Mouse (Mus musculus): ENCODE data around the gene Rps11.
A peak's percentile ranks its signal among the peaks of the same experiment; 100 is the strongest.
"Not testable (repeated sequence)": the region's sequence is repeated elsewhere in the genome, so short reads cannot be mapped to it uniquely, and the experiment has no call there.

Rps11 gene

DNA sequence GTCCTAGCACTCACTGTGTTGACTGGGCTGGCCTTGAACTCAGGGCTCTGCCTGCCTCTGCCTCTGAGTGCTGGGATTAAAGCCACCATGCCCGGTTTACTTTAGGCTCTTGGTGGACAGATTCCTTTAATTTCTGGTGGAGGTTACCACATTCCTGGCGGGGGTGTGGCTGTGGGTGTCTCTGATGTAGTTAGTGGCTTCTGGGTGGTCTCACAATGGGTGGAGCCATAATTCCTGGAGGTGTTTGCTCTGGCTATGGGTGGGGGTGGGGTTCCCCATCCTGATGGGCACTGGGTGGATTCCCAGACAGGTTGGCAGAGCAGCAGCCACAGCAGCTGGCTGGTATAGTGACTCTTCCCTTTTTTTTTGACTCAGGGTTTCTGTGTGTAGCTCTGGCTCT, 12.3 kb downstream of the Rps11 start:
- no peak for DNase-seq (ENCODE audit: low spot score)

DNA sequence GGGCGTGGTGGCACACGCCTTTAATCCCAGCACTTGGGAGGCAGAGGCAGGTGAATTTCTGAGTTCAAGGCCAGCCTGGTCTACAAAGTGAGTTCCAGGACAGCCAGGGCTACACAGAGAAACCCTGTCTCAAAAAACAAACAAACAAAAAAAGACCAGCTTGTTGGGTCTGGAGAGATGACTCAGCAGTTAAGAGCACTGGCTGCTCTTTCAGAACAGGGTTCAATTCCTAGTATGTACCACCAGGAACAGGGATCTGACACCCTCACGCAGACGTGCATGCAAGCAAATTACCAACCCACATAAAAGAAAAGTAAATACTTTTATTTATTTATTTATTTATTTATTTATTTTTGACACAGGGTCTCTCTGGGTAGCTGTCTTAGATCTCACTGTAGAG, 14.2 kb downstream of the Rps11 start:
- DNase-seq (ENCODE audit: low spot score) = not testable (repeated sequence)

DNA sequence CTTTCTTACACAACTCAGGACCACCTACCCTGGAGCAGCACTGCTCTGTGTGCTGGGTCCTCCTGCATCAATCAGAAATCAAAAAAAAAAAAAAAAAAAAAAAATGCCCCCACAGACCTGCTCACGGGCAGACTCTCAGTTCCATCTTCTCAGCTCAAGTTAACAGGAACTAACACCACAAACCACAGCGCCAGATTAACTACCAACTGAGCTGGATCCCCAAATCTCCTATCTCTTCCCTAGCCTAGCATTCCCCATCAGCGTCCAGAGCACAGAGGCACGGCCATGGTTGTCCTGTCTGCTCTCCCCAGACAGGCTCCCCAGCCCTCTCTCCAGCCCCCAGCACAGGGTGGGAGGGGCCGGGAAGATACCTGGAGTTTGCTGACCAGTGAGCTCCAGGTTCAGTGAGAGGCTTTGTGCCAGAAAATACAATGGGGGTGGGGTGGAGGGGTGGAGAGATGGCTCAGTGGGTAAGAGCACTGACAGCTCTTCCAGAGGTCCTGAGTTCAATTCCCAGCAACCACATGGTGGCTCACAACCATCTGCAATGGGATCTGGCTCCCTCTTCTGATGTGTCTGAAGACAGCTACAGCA, 17.1 kb downstream of the Rps11 start:
- no peak for DNase-seq (ENCODE audit: low spot score)

DNA sequence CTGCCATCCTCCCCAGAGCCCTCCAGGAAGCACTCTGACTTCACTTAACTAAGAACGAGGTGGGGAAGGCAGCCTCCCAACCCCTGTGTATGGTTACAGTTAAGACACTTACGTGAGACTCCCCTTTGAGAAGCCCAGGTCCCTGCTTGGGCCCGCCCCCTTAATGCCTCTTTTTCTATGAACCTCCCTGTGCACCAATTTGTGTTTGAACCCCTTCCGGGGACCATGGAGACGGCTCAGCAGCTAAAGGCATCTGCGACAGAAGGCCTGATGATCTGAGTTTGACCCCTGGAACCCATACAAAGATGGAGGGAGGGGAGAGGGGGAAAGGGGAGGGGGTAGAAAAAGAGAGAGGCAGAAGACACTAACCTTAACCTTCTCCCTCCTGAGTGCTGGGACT, 17.8 kb downstream of the Rps11 start:
- no peak for DNase-seq (ENCODE audit: low spot score)

DNA sequence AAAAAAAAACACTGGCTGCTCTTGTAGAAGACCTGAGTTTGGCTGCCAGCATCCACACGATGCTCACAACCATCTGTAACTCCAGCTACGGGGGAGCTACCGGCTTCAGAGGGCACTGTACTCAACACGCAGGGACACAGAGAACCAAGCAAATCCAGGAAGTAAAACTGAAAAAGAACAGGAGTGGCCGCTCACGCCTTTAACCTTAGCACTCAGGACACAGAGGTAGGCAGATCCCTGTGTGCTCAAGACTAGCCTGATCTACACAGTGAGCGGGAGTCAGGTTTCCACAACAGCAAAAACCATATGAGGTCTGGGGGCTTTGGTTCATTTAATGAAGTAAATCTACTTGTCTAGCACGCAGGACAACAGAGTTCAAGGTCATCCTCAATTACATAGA, 18.7 kb downstream of the Rps11 start:
- DNase-seq (ENCODE audit: low spot score) = no peak

DNA sequence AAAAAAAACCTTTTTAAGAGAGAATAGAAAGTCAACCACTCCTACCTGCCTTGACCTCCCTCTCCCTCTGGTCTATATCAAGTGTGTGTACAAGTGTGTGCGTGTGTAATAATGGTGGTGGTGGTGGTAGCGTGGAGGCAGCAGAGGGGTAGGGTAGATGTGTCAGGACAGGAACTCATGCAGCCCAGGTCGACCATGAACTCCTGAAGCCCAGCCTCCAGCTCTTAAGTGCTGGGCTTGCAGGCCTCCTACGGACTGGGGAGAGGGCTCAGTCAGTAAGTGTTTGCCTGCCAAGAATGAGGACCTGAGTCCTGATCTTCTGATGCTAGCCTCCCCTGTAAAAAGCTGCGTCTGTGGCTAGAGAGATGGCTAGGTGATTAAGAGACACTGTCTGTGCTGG, 19.3 kb downstream of the Rps11 start:
- no peak for DNase-seq (ENCODE audit: low spot score)

DNA sequence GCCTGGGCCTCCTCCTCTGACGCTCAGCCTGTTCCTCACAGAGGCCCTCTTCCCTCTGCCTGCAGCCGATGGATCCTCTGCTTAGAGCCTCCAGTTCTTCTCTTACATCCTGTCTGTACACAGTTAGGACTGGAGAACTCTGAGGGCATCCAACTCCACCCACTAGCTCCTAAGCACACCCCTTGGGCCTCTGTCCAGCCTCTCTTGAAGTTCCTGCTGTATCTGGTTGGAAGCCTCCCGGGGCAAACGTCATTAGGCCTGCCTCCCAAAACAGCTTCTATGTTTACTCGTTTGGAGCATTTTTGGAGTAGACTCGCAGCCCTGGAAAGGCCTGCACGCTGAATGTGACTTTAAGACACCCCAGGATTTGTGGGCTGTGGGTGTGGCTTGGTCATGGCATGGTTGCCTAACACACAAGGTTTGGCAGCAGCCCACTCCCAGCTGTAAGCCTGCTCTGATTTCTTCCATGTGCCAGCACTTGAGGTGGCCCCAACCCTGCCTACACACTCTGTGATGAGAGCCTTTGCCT, 20.5 kb downstream of the Rps11 start, which contains the start of gene Fcgrt:
Fcgrt (minus strand) TSS at position 200 of the 529 bp plus-strand sequence.
- DNase-seq (ENCODE audit: low spot score) = peak; percentile 74

DNA sequence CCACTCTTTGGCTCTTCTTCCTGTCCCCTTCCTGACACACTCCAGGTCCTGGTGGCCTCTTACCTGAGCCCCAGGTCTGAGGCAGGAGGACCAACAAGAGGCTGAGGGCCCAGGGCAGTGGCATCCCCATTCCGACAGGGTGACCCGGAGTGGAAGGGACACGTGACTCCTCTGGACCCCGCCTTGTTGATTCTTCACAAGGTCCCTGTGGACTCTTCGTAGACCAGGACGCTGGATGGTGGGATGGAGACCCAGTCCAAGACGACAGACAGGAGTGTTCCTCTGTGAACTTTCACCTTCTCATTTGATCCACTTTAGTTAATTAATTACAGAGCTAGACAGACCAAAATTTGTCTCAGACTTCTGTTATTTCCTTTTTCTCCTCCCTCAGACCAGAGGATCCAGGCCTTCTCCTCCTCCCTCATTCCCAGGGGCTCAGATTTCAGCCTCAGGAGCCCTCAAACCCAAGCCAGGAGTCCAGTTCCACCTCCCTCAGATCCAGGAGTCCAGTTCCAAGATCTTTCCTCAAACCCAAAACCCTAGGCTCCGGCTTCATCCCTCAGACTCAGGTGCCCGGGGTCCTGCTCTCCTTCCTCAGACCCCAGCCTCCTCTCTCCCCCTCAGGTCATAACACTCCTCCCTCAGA, 21.2 kb downstream of the Rps11 start:
- DNase-seq (ENCODE audit: low spot score) = no peak

DNA sequence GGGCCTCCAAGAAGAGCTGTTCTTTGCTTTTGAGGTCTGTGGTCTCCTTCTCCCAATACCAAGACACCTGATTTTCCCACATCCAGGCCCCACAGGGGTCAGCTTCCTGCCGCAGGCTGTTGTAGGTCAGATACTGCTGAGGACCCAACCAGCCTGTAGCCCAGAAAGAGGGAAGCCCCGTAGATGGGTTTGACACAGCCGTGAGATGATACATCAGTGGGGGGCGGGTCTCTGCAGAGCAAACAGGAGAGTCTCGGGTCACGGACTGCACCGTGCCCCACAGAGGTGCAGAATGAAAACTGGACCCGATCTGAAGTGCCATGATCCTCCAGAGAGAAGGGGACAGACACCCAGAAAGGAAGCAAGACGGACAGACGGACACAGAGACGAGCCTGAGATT, 21.8 kb downstream of the Rps11 start:
- DNase-seq (ENCODE audit: low spot score) = no peak

DNA sequence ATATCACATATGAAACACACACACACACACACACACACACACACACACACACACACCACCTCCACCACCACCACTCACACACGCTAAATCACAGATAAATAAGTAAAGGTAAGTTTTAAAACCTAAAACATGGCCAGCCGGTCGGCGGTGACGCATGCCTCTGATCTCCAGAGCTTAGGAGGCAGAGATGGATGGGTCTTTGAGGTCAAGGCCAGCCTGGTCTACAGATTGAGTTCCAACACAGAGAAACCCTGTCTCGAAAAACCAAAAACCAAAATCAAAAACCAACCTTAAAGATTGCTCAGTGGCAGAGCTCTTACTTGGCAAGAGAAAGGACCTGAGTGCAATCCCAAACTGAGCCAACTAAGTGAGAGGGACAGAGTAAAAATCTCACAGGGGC, 24.2 kb downstream of the Rps11 start:
- DNase-seq (ENCODE audit: low spot score) = no peak

DNA sequence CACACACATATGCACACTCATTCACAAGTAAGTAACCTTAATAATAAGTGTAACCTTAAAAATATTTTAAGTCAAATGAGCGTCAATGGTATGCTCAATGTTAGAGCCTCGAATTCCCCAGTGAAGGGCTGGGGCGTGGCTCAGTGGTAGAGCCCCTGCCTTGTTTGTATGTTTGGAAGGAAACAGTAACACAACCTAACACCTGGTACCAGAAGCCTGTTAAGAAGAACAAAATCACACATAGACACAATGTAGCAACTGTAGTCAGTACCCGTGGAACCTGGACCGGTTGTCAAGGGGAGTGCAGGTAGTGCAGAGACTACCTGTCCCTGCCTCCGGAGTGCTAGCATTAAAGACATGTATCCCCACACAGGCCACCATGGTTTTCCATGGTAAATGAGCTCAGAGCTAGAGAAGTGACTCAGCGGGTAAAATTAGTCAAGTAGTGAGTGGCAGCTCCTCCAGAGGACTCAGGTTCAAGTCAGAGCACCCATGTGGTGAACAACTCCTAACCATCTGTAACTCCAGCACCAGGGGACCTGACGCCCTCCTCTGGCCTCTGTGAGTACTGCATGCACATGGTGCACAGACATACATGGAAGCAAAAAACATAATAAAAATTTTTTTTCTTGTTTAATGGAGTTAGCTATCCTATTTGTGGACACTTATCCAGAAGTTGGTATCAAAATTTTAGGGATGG, 25.5 kb downstream of the Rps11 start:
- no peak for DNase-seq (ENCODE audit: low spot score)

DNA sequence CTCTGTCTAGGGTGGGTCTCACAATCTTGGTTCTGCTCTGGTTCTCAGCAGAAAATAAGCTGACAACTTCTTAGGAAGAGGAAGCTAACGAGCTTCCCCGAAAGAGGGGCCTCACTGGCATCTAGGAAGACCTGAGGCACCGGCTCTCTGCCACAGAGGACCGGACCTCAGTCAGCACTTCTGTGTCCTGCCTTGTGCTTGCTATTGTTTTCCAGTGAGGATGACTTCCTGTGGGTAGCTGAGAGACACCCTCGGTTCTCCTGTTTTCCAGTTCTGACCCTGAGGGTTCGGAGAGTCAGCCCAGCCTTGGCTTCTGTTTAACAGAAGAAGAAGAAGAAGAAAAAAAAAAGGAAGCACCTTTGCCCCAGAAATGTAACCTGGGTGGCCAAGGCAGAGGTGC, 26.8 kb downstream of the Rps11 start:
- no peak for DNase-seq (ENCODE audit: low spot score)

DNA sequence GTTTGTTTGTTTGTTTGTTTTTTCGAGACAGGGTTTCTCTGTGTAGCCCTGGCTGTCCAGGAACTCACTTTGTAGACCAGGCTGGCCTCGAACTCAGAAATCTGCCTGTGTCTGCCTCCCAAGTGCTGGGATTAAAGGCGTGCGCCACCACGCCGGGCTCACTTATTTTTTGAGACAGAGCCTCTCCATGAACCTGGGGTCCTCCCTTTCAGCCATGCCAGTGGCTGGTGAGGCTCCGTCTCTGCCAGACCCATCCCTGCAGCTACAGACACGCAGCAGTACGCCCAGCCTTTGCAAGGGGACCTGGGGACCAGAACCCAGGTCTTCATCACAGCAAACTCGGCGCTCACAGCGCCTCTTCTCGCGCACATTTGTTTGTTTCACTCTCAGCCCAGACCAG, 28.3 kb downstream of the Rps11 start:
- DNase-seq (ENCODE audit: low spot score) = not testable (repeated sequence)

DNA sequence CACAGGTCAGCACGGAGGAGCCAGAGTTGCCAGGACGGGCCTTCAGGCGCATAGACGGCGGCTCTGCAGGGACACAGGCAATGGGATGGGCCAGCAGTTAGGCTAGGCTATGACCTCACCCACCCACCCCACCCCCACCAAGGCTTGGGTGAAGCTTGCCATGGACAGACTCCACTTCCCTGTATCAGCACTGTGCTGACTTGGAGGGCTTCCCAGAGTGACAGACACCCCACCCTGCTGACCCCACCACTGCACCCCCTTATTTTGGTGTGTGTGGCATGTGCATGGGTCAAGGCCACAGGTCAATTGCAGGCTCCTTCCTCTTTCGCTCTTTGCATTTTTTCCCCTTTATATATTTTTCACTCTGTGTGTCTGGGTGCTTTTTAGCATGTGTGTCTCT, 28.9 kb downstream of the Rps11 start:
- no peak for DNase-seq (ENCODE audit: low spot score)

DNA sequence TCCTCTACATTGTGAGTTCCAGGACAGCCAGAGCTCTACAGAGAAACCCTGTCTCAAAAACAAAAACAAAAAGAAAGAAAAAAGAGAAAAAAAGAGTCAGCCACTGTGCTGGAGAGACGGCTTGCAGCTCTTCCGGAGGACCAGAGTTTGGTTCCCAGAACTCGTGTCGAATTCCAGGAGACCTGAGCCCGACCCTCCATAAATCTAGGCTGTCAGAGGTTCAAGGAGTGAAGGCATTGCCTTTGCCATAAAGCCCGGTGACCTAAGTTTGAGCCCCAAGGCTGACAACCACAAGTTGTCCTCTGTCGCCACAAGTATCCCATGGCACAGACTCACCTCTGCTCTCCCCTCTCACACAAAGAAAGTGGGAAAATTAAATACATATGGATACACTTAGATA, 30.1 kb downstream of the Rps11 start:
- no peak for DNase-seq (ENCODE audit: low spot score)

DNA sequence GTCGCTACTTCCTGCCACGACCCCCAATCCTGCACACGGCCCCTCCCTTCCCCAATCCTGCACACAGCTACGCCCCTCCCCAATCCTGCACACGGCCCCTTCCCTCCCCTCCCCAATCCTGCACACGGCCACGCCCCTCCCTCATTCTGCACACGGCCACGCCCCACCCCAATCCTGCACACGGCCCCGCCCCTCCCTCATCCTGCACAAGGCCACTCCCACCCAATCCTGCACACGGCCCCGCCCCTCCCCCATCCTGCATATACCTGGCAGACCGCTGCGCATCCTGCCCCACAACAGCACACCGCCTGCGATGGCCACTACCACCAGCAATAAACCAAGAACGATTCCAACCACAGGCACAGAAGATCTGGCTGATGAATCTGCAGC, 30.7 kb downstream of the Rps11 start:
- DNase-seq (ENCODE audit: low spot score) = no peak

DNA sequence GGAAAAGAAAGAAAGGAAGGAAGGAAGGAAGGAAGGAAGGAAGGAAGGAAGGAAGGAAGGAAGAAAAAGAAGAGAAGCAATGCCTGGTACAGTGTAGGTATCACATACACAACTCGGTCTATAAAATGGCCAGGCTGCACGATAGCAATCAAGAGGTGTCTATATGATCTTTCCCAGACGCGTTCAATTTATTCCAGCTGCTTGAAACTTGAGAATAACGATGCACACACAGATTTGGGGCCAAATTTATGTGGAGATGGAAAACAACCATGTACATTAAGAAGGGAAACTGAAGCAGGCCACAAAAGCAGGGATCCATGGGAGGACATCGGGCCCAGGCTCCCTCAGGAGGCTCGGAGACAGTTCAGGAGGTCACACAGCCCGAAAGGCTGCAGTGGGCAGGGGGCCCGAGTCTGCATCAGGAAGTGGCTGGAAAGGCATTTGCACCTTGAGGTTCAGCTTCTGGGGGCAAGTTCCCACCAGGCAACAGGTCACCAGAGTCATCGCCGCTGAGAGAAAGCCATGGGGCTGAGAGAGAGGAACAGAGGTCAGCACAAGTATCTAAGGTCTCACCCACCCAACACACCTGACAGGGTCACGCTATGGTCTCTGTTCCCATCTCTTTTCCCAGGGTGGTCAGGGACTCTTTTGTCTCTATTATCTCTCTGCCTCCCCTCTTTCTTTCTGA, 31.3 kb downstream of the Rps11 start:
- DNase-seq (ENCODE audit: low spot score) = no peak

DNA sequence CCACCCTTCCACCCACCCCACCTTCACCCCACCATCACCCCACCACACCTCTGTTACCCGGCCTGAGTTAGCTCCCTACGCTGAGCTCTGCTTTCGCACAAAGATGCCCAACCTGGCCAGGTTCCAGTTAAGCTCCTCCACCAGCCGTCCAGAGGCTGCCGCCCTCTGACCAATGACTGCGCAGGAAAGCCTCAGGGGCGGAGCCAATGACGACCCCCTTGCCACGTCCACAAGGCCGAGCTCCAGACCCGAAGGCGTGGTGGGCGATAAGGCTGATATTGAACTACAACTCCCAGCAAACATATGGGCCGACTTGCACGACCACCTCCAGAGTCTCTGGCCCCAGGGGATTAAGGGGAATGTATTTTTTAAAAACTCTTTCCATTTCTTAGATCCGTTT, 32.2 kb downstream of the Rps11 start, which contains the start of gene Rcn3:
Rcn3 (minus strand) TSS at position 174 of the 400 bp plus-strand sequence.
- DNase-seq (ENCODE audit: low spot score) = peak; percentile 76

DNA sequence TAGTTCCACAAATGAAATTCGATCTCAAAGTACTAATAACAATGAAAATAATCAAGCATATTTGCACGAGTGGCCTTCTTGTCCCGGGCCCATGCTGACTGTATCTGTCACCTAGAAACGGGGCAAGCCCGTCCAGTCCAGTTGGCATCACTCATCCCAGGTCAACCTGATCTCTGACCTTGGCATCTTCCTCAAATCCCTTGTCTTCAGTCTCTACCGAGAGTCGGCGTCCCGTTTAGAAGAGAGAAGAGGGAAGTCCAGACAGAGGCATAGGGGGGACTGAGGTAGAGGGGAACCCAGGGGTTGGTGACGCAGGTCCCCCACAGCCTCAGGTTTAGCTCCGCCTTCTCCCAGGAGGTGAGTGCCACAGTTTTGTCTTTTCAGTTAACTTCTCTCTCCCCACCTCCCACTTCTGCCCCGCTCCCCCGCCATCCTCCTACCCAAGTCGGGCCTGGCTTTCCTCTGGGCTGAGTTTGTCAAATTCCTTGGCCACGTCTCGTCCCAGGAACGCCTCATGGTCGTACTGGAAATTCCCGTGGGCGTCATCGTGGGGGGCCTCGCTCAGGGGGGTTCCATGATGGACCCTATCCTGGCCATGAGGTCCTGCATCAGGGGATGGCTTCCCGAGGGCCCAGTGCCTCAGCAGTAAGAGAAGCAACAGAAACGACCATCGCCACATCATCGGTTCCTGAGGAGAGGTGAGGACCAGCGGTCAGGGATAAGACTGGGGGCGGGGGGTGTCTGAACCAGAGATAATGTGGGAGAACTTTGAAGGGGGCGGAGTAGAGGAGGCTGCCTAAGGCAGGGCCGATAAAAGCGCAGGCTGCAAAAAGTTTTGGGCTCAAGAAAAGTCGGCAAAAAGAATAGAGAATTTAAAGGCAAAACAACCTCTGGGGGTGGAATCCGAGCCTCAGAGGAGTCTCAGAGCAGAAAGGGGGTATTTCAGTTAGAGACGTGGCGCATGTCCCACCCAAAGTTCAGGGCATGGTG, 32.9 kb downstream of the Rps11 start:
- DNase-seq (ENCODE audit: low spot score) = peak; percentile 32

DNA sequence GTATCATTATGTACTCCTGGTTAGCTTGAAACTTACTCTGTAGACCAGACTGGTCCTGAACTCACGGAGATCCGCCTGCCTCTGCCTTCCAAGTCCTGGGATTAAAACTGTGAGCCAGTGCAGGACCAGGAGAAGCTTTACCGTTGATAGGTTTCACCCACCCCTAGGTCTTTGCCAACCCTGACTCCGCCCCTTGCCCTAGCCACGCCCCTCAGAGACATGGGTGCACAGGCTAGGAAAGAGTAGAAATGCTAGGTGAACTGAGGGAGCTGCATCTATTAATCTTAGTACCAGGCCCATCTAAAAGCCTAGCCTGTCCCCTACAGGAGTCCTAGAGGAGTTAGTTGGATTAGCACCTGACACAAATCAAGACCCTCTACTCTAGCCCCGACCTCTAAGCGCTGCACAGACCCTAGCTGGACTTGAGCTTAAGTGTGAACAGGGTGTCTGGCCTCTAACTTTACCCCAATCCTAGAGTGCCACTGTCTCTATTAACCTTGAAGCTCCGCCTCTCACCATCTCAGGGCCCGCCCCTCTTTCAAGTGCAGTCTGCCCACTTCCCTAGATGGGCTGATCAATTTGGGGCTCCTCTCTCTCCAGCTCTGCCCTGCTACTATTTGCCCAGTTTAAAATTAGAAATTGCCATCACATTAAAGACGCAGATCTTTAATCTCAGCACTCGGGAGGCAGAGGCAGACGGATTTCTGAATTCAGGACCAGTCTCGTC, 33.8 kb downstream of the Rps11 start:
- no peak for DNase-seq (ENCODE audit: low spot score)

DNA sequence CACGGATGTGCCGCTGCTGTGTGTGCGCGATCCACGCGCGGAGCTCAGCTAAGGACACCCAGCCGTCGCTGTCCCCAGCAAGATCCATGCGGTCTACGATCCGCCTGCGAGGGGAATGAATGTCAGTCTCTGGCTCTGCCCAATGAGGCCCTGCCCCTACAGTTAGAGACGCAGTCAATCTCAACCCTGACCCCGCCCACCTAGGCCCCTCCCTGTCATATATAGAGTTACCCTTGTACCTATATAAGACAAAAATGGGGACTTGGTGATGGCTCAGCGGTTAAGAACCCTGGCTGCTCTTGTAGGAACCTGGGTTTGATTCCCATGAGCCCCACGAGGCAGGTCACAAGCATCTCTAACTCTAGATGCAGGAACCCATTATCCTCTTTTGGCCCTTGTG, 35.6 kb downstream of the Rps11 start:
- no peak for DNase-seq (ENCODE audit: low spot score)
